Mouse (Mus musculus) liver, adult 2 months (tissue): ENCODE measurements around the gene Prlr. TPM values are rescaled to one million over a fixed set of nuclear protein-coding genes. Genes with fewer than 3 reads are reported as not detected.
A peak's percentile ranks its signal among the peaks of the same experiment; 100 is the strongest.

Source experiments
- DNase-seq: peaks from one replicate; pipeline ENCODE4 v3.0.0-alpha.2; 2011; ENCODE audit warnings: low read depth, low spot score; ENCODE audit errors: extremely low read depth
- H3K27ac ChIP-seq: fragments of 200-500 bp; replicated peaks from 2 replicates; pipeline ENCODE4 v1.5.1; 2012; ENCODE audit warnings: low read depth, mild to moderate bottlenecking, control low read depth, inconsistent platforms, low read length; ENCODE audit not compliant: insufficient read depth
- H3K27me3 ChIP-seq: fragments of 200-500 bp; 2 replicates; pipeline ENCODE4 v1.6.1; 2012; ENCODE audit warnings: mild to moderate bottlenecking, moderate library complexity, low read length, inconsistent platforms; ENCODE audit not compliant: control insufficient read depth, insufficient read depth
- H3K36me3 ChIP-seq: fragments of 200-500 bp; 2 replicates; pipeline ENCODE4 v1.6.1; 2012; ENCODE audit warnings: low read length, inconsistent platforms; ENCODE audit not compliant: control insufficient read depth, insufficient read depth
- H3K4me1 ChIP-seq: fragments of 200-500 bp; 2 replicates; pipeline ENCODE4 v1.6.1; 2011; ENCODE audit warnings: low read length; ENCODE audit not compliant: control insufficient read depth, insufficient read depth
- H3K4me3 ChIP-seq: fragments of 200-500 bp; 2 replicates; pipeline ENCODE4 v1.5.1; 2011; ENCODE audit warnings: low read depth, mild to moderate bottlenecking, control low read depth, low read length, moderate library complexity; ENCODE audit not compliant: insufficient read depth
- H3K79me2 ChIP-seq: fragments of 200-500 bp; 2 replicates; pipeline ENCODE4 v1.6.1; 2012; ENCODE audit warnings: inconsistent platforms, mild to moderate bottlenecking, low read length, moderate library complexity; ENCODE audit not compliant: control insufficient read depth, insufficient read depth
- H3K9ac ChIP-seq: fragments of 200-500 bp; 2 replicates; pipeline ENCODE4 v1.6.1; 2012; ENCODE audit warnings: low read depth, mild to moderate bottlenecking, control low read depth, inconsistent platforms, low read length
- CTCF ChIP-seq: fragments of 200-500 bp; IDR thresholded peaks from 2 replicates; pipeline ENCODE4 v1.5.1; 2011; ENCODE audit warnings: low read depth, low read length, control low read depth
- POLR2A ChIP-seq: fragments of 200-500 bp; IDR thresholded peaks from 2 replicates; pipeline ENCODE4 v1.6.1; 2011; ENCODE audit warnings: low read length, control low read depth; ENCODE audit not compliant: insufficient read depth; ENCODE audit errors: extremely low read depth
- WGBS: fragments of 180-500 bp; shearing (Covaris S2); methylation state at CpG from one replicate; pipeline ENCODE4 v1.1.7; 2018; 5-methylcytosine and 5-hydroxymethylcytosine counted together
- polyA plus RNA-seq: library from polyadenylated mRNA; depleted of rRNA; stranded (reverse); fragments of >200 nt; gene quantifications from 2 replicates; pipeline ENCODE4 v1.2.3, GENCODE M21; 2012; rRNA removed
- total RNA-seq: library from RNA; depleted of rRNA; stranded (reverse); fragments of >200 nt; gene quantifications from 2 replicates; pipeline ENCODE4 v1.2.3, GENCODE M21; 2014; rRNA removed

Prlr gene
- total RNA-seq (123 and 171 TPM in 2 replicates), polyA plus RNA-seq (107 and 167 TPM in 2 replicates)

- WGBS: 16% methylated on average over 9 of the region's 9 CpGs
- no peaks in the 10 kb centered on the region for H3K36me3 ChIP-seq
- no peaks in the 10 kb centered on the region; the same call in 1 of the 2 replicates for H3K79me2 ChIP-seq
- H3K9ac ChIP-seq: peak within 1 kb of the TSS; percentile 91
- TF ChIP-seq POLR2A (no peak), CTCF (no peak)
- no peaks in the 10 kb centered on the region for H3K27me3 ChIP-seq
- DNase-seq: no peak
- peak within 1 kb of the TSS; percentile 53 for H3K27ac ChIP-seq
- peak within 1 kb of the TSS; percentile 87 for H3K4me3 ChIP-seq
- H3K4me1 ChIP-seq: peaks cover 9% of the 10 kb centered on the region
These were observed at the start of gene Prlr for GRCm38 (mm10) chr15:10177083-10177482. Gene Prlr (plus strand): TSS chr15:10177238.

- 64% methylated on average over 2 of the region's 2 CpGs for WGBS
- DNase-seq: no peak
- TF ChIP-seq CTCF: no peak
- no peak for TF ChIP-seq POLR2A
- Histone ChIP-seq H3K27ac (no peak overlapping the region), H3K36me3 (no peaks in the 10 kb centered on the region), H3K4me1 (no peaks in the 10 kb centered on the region), H3K79me2 (no peaks in the 10 kb centered on the region), H3K9ac (no peak overlapping the region), H3K4me3 (no peak overlapping the region), H3K27me3 (no peaks in the 10 kb centered on the region)
These were observed 43.3 kb upstream of the Prlr start for GRCm38 (mm10) chr15:10133781-10134180.

GRCm38 (mm10) chr15:10134889-10135288 lies 42.1 kb upstream of the Prlr start:
- no peaks in the 10 kb centered on the region for H3K27me3 ChIP-seq
- TF ChIP-seq CTCF (no peak), POLR2A (no peak)
- H3K4me1 ChIP-seq: no peaks in the 10 kb centered on the region
- no peaks in the 10 kb centered on the region for H3K79me2 ChIP-seq
- WGBS: 70% methylated on average over 4 of the region's 4 CpGs
- H3K4me3 ChIP-seq: no peak overlapping the region
- no peak for DNase-seq
- H3K9ac ChIP-seq: no peak overlapping the region
- no peaks in the 10 kb centered on the region for H3K36me3 ChIP-seq
- H3K27ac ChIP-seq: no peak overlapping the region

- 90% methylated on average over 5 of the region's 5 CpGs for WGBS
- TF ChIP-seq CTCF (no peak), POLR2A (no peak)
These were observed 32.5 kb upstream of the Prlr start for GRCm38 (mm10) chr15:10144520-10144919.

GRCm38 (mm10) chr15:10148196-10148595 lies 28.8 kb upstream of the Prlr start:
- Histone ChIP-seq H3K4me1 (no peaks in the 10 kb centered on the region), H3K9ac (no peak overlapping the region), H3K27me3 (no peaks in the 10 kb centered on the region), H3K4me3 (no peak overlapping the region), H3K36me3 (no peaks in the 10 kb centered on the region), H3K27ac (no peak overlapping the region), H3K79me2 (no peaks in the 10 kb centered on the region)
- TF ChIP-seq CTCF: no peak
- TF ChIP-seq POLR2A: no peak
- no peak for DNase-seq
- WGBS: 79% methylated on average over 4 of the region's 4 CpGs

More at GRCm38 (mm10) chr15:10144520-10144919, 32.5 kb upstream of the Prlr start:
- no peak overlapping the region for H3K27ac ChIP-seq
- H3K79me2 ChIP-seq: no peaks in the 10 kb centered on the region
- H3K4me3 ChIP-seq: no peak overlapping the region
- DNase-seq: no peak
- H3K36me3 ChIP-seq: no peaks in the 10 kb centered on the region
- no peak overlapping the region for H3K9ac ChIP-seq
- no peaks in the 10 kb centered on the region for H3K4me1 ChIP-seq
- no peaks in the 10 kb centered on the region for H3K27me3 ChIP-seq

GRCm38 (mm10) chr15:10160663-10161062 lies 16.4 kb upstream of the Prlr start:
- Histone ChIP-seq H3K27ac (no peak overlapping the region), H3K36me3 (no peaks in the 10 kb centered on the region), H3K4me1 (no peaks in the 10 kb centered on the region), H3K9ac (no peak overlapping the region), H3K4me3 (no peak overlapping the region), H3K27me3 (no peaks in the 10 kb centered on the region), H3K79me2 (no peaks in the 10 kb centered on the region)
- no peak for DNase-seq
- TF ChIP-seq CTCF: no peak
- no peak for TF ChIP-seq POLR2A
- WGBS: 90% methylated on average over 2 of the region's 2 CpGs
